Mouse (Mus musculus): ENCODE results near the gene Haus3. TPM values are rescaled to one million over a fixed set of nuclear protein-coding genes. Genes with fewer than 3 reads are reported as not detected.

The Haus3 gene
- polyA plus RNA-seq, 1 experiment: 3.0 TPM

- Histone ChIP-seq H3K4me2 (ENCODE audit: low read depth) (no peak overlapping the region), H3K27me3 (ENCODE audit: control insufficient read depth, insufficient read depth, insufficient read length) (peaks cover 33% of the 10 kb centered on the region), H3K4me3 (no peak overlapping the region), H3K36me3 (ENCODE audit: control insufficient read depth, insufficient read depth) (no peaks in the 10 kb centered on the region), H3K79me2 (ENCODE audit: control insufficient read depth, insufficient read depth) (no peaks in the 10 kb centered on the region), H3ac (ENCODE audit: control insufficient read depth, insufficient read length) (no peak overlapping the region)
- TF ChIP-seq MYOD1 (IDR thresholded peaks at IDR 0.05; ENCODE audit: control insufficient read depth in 1 of 3, insufficient read length in 2 of 3, low read depth in 2 of 3) (no peak), MYOG (IDR thresholded peaks at IDR 0.05; ENCODE audit: control insufficient read depth in 1 of 3, insufficient read depth in 1 of 3, insufficient read length in 2 of 3, low read depth in 2 of 3) (no peak), POLR2A (IDR thresholded peaks at IDR 0.05; ENCODE audit: insufficient read length, low read depth) (no peak), E2F4 (IDR thresholded peaks at IDR 0.05; ENCODE audit: insufficient read depth) (no peak), USF1 (IDR thresholded peaks at IDR 0.05; ENCODE audit: low read depth) (no peak), TCF3 (IDR thresholded peaks at IDR 0.05; ENCODE audit: insufficient read length, low read depth) (no peak), POLR2AphosphoS2 (IDR thresholded peaks at IDR 0.05; ENCODE audit: insufficient read length, low read depth) (no peak), TCF12 (IDR thresholded peaks at IDR 0.05; ENCODE audit: insufficient read depth, poor library complexity, severe bottlenecking) (no peak), SRF (IDR thresholded peaks at IDR 0.05; ENCODE audit: control insufficient read depth, insufficient read length, low read depth) (no peak), MAX (IDR thresholded peaks at IDR 0.05; ENCODE audit: low read depth) (no peak), CEBPB (IDR thresholded peaks at IDR 0.05; ENCODE audit: insufficient read depth, poor library complexity, severe bottlenecking) (no peak), REST (IDR thresholded peaks at IDR 0.05; ENCODE audit: insufficient read depth, insufficient read length) (no peak)
Observed at GRCm38 (mm10) chr5:34213659-34214058, 44.3 kb upstream of the Haus3 start.

DNA sequence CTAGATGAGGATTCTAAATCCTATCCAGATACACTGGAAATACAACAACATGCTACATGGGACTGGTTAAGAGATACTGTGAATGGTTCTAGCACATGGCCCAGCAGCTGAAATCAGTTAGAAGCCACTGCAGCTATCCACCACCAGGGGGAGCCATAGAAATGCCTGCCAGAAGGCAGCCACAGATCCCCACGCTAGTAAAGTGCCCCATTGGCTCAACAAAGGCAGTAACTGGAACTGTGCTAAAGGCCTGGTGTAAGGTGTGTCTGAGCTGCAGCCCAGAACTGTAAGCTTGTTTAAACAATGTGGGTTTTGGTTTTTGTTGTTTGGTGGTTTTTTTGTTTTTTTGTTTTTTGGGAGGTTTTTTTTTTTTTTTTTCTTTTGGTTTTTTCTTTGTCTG lies 41.0 kb upstream of the Haus3 start:
- no peaks in the 10 kb centered on the region for H3K79me2 ChIP-seq (ENCODE audit: control insufficient read depth, insufficient read depth)
- no peak overlapping the region for H3K4me3 ChIP-seq
- no peak for TF ChIP-seq TCF12 (IDR thresholded peaks at IDR 0.05; ENCODE audit: insufficient read depth, poor library complexity, severe bottlenecking)
- no peak for TF ChIP-seq POLR2AphosphoS2 (IDR thresholded peaks at IDR 0.05; ENCODE audit: insufficient read length, low read depth)
- TF ChIP-seq CEBPB (IDR thresholded peaks at IDR 0.05; ENCODE audit: insufficient read depth, poor library complexity, severe bottlenecking): no peak
- TF ChIP-seq MAX (IDR thresholded peaks at IDR 0.05; ENCODE audit: low read depth): no peak
- no peak for TF ChIP-seq USF1 (IDR thresholded peaks at IDR 0.05; ENCODE audit: low read depth)
- peaks cover 21% of the 10 kb centered on the region for H3K27me3 ChIP-seq (ENCODE audit: control insufficient read depth, insufficient read depth, insufficient read length)
- no peak overlapping the region for H3ac ChIP-seq (ENCODE audit: control insufficient read depth, insufficient read length)
- H3K4me2 ChIP-seq (ENCODE audit: low read depth): no peak overlapping the region
- no peaks in the 10 kb centered on the region for H3K36me3 ChIP-seq (ENCODE audit: control insufficient read depth, insufficient read depth)

DNA sequence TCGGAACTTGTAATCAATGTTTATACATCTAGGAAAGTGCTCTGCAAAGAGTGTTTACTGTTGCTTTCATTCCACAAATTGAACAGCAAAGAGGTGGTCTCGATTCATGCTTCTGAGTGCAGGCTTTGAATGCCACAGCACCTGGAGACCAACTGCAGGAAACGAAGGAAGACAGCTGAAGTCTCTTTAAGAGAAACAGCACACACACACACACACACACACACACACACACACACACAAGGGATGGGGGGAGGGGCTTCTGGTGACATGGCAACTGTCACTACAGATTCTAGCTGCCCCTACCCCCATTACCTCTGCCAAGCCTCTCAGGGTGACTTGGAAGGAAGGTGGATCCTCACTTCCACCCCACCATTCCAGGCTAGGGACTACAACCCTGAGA lies 38.2 kb upstream of the Haus3 start:
- Histone ChIP-seq H3K27me3 (ENCODE audit: control insufficient read depth, insufficient read depth, insufficient read length) (peaks cover 13% of the 10 kb centered on the region), H3K79me2 (ENCODE audit: control insufficient read depth, insufficient read depth) (no peaks in the 10 kb centered on the region), H3K36me3 (ENCODE audit: control insufficient read depth, insufficient read depth) (no peaks in the 10 kb centered on the region), H3ac (ENCODE audit: control insufficient read depth, insufficient read length) (no peak overlapping the region), H3K4me2 (ENCODE audit: low read depth) (peak overlapping the region; percentile 2), H3K4me3 (no peak overlapping the region)
- TF ChIP-seq TCF12 (IDR thresholded peaks at IDR 0.05; ENCODE audit: insufficient read depth, poor library complexity, severe bottlenecking): no peak
- TF ChIP-seq CEBPB (IDR thresholded peaks at IDR 0.05; ENCODE audit: insufficient read depth, poor library complexity, severe bottlenecking): no peak
- TF ChIP-seq MYOG (IDR thresholded peaks at IDR 0.05; ENCODE audit: control insufficient read depth in 1 of 3, insufficient read depth in 1 of 3, insufficient read length in 2 of 3, low read depth in 2 of 3): peak in 1 of 3 experiments; percentile 17

DNA sequence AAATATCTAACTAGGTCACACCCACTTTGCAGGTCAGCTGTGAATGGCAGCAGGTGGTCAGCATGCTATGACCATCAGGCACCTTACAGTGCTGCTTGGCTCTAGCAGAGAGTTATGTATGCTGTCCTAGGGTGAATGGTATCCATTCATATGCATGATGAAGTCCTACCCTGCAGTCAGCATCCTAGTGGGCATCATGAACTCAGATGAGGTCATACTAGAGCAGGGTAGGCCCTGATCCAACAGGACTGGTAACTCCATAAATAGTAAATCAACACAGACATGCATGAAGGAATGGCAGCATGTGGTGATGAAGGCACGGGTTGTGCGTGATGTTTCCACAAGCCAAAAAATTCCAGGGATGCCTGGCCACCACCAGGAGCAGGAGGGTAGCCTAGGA lies 36.5 kb upstream of the Haus3 start:
- Histone ChIP-seq H3K79me2 (ENCODE audit: control insufficient read depth, insufficient read depth) (no peaks in the 10 kb centered on the region), H3ac (ENCODE audit: control insufficient read depth, insufficient read length) (no peak overlapping the region), H3K4me2 (ENCODE audit: low read depth) (no peak overlapping the region), H3K4me3 (no peak overlapping the region), H3K36me3 (ENCODE audit: control insufficient read depth, insufficient read depth) (no peaks in the 10 kb centered on the region), H3K27me3 (ENCODE audit: control insufficient read depth, insufficient read depth, insufficient read length) (peaks cover 13% of the 10 kb centered on the region)
- TF ChIP-seq POLR2AphosphoS2 (IDR thresholded peaks at IDR 0.05; ENCODE audit: insufficient read length, low read depth) (no peak), TCF3 (IDR thresholded peaks at IDR 0.05; ENCODE audit: insufficient read length, low read depth) (no peak), MAX (IDR thresholded peaks at IDR 0.05; ENCODE audit: low read depth) (no peak), SRF (IDR thresholded peaks at IDR 0.05; ENCODE audit: control insufficient read depth, insufficient read length, low read depth) (no peak), REST (IDR thresholded peaks at IDR 0.05; ENCODE audit: insufficient read depth, insufficient read length) (no peak), TCF12 (IDR thresholded peaks at IDR 0.05; ENCODE audit: insufficient read depth, poor library complexity, severe bottlenecking) (no peak), MYOG (IDR thresholded peaks at IDR 0.05; ENCODE audit: control insufficient read depth in 1 of 3, insufficient read depth in 1 of 3, insufficient read length in 2 of 3, low read depth in 2 of 3) (no peak), CEBPB (IDR thresholded peaks at IDR 0.05; ENCODE audit: insufficient read depth, poor library complexity, severe bottlenecking) (no peak), USF1 (IDR thresholded peaks at IDR 0.05; ENCODE audit: low read depth) (no peak), E2F4 (IDR thresholded peaks at IDR 0.05; ENCODE audit: insufficient read depth) (no peak), POLR2A (IDR thresholded peaks at IDR 0.05; ENCODE audit: insufficient read length, low read depth) (no peak), MYOD1 (IDR thresholded peaks at IDR 0.05; ENCODE audit: control insufficient read depth in 1 of 3, insufficient read length in 2 of 3, low read depth in 2 of 3) (no peak)

DNA sequence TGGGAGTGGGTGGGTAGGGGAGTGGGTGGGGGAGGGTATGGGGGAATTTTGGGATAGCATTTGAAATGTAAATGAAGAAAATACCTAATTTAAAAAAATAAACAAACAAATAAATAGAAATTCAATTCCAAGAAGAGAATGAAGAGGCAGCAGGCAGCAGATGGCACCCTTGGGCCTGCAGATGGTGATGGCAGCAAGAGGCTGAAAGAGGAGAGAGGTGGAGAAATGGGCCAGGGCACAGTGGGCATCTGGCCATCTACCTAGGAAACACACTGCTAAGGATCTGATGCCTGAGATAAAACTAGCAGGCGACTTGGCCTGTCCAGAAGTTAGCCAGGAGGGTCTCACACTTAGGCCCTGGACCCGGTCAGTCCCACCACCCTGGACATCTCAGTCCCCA lies 35.6 kb upstream of the Haus3 start:
- TF ChIP-seq MYOG (IDR thresholded peaks at IDR 0.05; ENCODE audit: control insufficient read depth in 1 of 3, insufficient read depth in 1 of 3, insufficient read length in 2 of 3, low read depth in 2 of 3) (no peak), SRF (IDR thresholded peaks at IDR 0.05; ENCODE audit: control insufficient read depth, insufficient read length, low read depth) (no peak), POLR2AphosphoS2 (IDR thresholded peaks at IDR 0.05; ENCODE audit: insufficient read length, low read depth) (no peak), MYOD1 (IDR thresholded peaks at IDR 0.05; ENCODE audit: control insufficient read depth in 1 of 3, insufficient read length in 2 of 3, low read depth in 2 of 3) (no peak), USF1 (IDR thresholded peaks at IDR 0.05; ENCODE audit: low read depth) (no peak), E2F4 (IDR thresholded peaks at IDR 0.05; ENCODE audit: insufficient read depth) (no peak)
- Histone ChIP-seq H3K4me2 (ENCODE audit: low read depth) (no peak overlapping the region), H3K27me3 (ENCODE audit: control insufficient read depth, insufficient read depth, insufficient read length) (peaks cover 19% of the 10 kb centered on the region), H3K36me3 (ENCODE audit: control insufficient read depth, insufficient read depth) (no peaks in the 10 kb centered on the region), H3ac (ENCODE audit: control insufficient read depth, insufficient read length) (no peak overlapping the region), H3K4me3 (no peak overlapping the region), H3K79me2 (ENCODE audit: control insufficient read depth, insufficient read depth) (no peaks in the 10 kb centered on the region)
